Mouse (Mus musculus): ENCODE measurements around the gene Nfix. TPM values are rescaled to one million over a fixed set of nuclear protein-coding genes. Genes with fewer than 3 reads are reported as not detected.

Gene Nfix
- polyA plus RNA-seq, 1 experiment from 2014 or later, result 2.2 TPM

DNA sequence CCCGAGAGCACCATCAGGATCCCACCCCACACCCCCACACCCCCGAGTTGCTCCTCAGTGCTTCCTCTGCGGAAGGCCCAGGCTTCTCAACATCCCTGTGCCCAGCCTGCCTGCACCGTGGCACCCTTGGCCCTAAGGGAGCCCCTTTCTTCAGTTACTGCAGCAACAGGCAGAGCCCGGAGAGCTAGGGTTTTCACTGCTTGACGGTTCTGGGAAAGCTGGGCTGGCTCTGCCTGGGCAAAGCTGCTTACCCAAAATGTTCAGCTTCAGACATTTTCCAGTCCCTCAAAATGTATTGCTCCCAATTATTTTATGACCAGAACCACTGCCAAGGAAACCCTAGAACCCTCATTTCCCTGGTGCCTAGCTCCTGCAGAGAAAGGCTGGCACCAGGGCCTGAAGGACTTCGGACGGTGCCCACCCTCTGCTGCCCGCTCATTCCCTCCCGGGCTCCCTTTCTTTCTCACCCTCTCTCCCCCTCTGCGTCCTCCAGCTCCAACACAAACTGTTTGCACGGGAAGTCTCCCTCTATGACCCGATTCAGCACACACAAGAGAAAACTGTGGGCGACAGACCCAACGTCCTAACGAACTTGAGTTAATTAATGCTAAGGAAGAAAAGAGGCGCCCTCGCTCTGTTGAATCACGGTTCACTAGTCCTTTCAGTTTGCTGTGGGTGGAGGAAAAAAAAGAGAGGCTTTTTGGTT lies 20.5 kb downstream of the Nfix start:
- H3K27me3 ChIP-seq (ENCODE audit: control insufficient read depth, insufficient read depth, low read length), result peaks cover 100% of the 10 kb centered on the region
- H3K9me3 ChIP-seq (ENCODE audit: control insufficient read depth, low read length), result no peaks in the 10 kb centered on the region
- H3K36me3 ChIP-seq (ENCODE audit: control insufficient read depth, insufficient read depth, low read length), result no peaks in the 10 kb centered on the region
- H3K4me1 ChIP-seq (ENCODE audit: control insufficient read depth, insufficient read depth, low read length), result no peaks in the 10 kb centered on the region; the same call in 1 of the 2 replicates
- no peak overlapping the region for H3K9ac ChIP-seq (ENCODE audit: low read length)
- no peak overlapping the region for H3K4me2 ChIP-seq
- ATAC-seq (ENCODE audit: low FRiP score) (no peak), DNase-seq (ENCODE audit: low spot score, missing footprints) (peak; percentile 92)
- no peak overlapping the region for H3K4me3 ChIP-seq (ENCODE audit: low read depth, low read length)
- no peak overlapping the region for H3K27ac ChIP-seq (ENCODE audit: low read depth, low read length)
- under 1% methylated on average over 19 of the region's 19 CpGs for WGBS

DNA sequence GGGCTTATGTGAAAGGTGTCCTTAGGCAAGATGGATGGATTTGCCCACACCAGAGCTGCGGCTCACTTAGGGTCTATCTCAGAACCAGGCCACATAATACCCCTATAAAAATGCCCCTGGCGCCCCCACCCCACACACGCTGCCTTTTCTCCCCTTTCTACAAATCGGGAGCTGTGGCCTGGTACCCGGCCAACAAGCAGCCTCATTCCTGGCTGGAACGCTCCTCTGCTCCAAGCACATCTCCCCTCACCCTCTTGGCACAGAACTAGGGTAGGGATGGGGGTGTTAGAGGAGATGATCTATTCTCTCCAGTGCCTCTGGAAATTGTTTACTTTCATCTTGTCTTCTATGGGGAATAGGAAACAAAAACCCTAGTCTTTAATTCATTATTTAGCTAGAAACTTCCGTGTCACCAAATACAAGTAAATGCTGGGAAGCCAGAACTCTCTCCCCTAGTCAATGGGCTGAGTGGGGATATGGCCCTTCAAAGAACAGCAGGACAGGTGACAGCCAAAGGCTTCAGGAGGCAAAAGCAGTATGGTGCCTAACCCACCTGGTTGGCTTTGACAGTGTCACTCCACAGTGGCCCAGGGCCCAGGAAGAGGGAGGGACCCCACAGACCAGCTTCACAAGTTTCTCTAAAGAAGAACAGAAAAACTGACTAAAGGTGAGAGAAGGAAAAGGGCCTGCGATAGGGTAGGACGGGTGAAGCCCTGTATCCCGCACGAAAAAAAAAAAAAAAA lies 21.3 kb downstream of the Nfix start:
- H3K9me3 ChIP-seq (ENCODE audit: control insufficient read depth, low read length), result no peaks in the 10 kb centered on the region
- H3K9ac ChIP-seq (ENCODE audit: low read length), result no peak overlapping the region
- no peak overlapping the region for H3K4me2 ChIP-seq
- WGBS, result 2% methylated on average over 11 of the region's 11 CpGs
- no peaks in the 10 kb centered on the region for H3K36me3 ChIP-seq (ENCODE audit: control insufficient read depth, insufficient read depth, low read length)
- no peak overlapping the region for H3K27ac ChIP-seq (ENCODE audit: low read depth, low read length)
- H3K4me3 ChIP-seq (ENCODE audit: low read depth, low read length), result no peak overlapping the region
- H3K4me1 ChIP-seq (ENCODE audit: control insufficient read depth, insufficient read depth, low read length), result no peaks in the 10 kb centered on the region; the same call in 1 of the 2 replicates
- ATAC-seq (ENCODE audit: low FRiP score) (no peak), DNase-seq (ENCODE audit: low spot score, missing footprints) (peak; percentile 92)
- H3K27me3 ChIP-seq (ENCODE audit: control insufficient read depth, insufficient read depth, low read length), result peaks cover 100% of the 10 kb centered on the region

DNA sequence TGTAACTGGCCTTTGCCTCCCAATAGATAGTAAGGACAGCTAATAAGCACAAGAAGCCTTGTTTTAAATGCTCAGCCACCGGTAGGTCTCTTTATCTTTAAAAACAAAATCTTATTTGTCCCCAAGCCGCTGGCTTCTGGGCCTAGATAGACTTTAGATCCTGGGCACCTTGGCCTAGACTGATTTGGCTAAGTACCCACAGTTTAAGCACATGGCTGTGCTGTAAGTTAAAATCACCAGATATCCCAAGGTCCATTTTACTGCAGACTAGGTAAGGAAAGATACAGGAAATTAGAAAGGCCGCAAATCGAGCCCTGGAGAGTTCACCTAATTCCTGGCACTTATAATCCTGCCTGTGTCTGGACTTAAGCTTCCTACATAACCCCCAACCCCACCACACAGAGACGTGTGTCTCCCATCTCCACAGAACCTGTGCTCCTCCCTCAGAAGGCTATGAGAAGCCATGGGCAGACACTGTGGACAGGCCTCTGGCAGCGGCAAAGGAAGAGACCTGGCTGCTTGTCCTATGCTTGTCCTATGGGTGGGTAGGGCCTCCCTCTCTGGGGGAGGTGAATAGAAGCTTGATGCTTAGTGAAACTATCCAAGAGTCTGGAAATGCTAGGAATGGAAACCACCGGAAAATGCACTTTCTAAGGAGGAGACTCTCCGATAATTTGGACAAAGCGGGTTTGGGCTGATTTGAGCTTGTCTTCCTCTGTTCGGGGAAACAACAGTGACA lies 22.1 kb downstream of the Nfix start:
- H3K4me1 ChIP-seq (ENCODE audit: control insufficient read depth, insufficient read depth, low read length), result no peaks in the 10 kb centered on the region; the same call in 1 of the 2 replicates
- no peaks in the 10 kb centered on the region for H3K36me3 ChIP-seq (ENCODE audit: control insufficient read depth, insufficient read depth, low read length)
- DNase-seq (ENCODE audit: low spot score, missing footprints), result peak; percentile 91
- H3K27me3 ChIP-seq (ENCODE audit: control insufficient read depth, insufficient read depth, low read length), result peaks cover 100% of the 10 kb centered on the region
- no peak overlapping the region for H3K27ac ChIP-seq (ENCODE audit: low read depth, low read length)
- no peak for ATAC-seq (ENCODE audit: low FRiP score)
- WGBS, result 6% methylated on average over 10 of the region's 10 CpGs
- H3K9ac ChIP-seq (ENCODE audit: low read length), result no peak overlapping the region
- no peak overlapping the region for H3K4me3 ChIP-seq (ENCODE audit: low read depth, low read length)
- H3K4me2 ChIP-seq, result no peak overlapping the region
- H3K9me3 ChIP-seq (ENCODE audit: control insufficient read depth, low read length), result no peaks in the 10 kb centered on the region

DNA sequence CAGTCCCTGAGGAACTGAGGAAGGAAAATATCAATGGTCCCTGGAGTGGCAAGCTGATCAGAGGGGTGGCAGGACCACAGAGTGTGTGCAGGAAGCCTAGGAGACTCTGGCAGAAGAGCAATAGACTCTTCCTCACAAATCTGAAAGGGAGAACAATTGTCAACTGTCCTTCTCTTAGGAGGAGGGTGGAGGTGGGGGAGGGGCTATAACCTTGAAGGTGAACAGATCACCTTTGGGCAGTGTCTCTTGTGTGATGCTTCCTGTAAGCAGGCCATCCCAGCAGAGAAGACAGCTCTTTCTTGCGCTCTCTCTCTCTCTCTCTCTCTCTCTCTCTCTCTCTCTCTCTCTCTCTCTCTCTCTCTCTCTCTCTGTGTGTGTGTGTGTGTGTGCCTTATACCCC lies 23.6 kb downstream of the Nfix start:
- H3K27ac ChIP-seq (ENCODE audit: low read depth, low read length), result no peak overlapping the region
- no peak overlapping the region for H3K4me3 ChIP-seq (ENCODE audit: low read depth, low read length)
- DNase-seq (ENCODE audit: low spot score, missing footprints), result no peak
- H3K27me3 ChIP-seq (ENCODE audit: control insufficient read depth, insufficient read depth, low read length), result peaks cover 100% of the 10 kb centered on the region
- no peaks in the 10 kb centered on the region for H3K36me3 ChIP-seq (ENCODE audit: control insufficient read depth, insufficient read depth, low read length)
- no peaks in the 10 kb centered on the region for H3K9me3 ChIP-seq (ENCODE audit: control insufficient read depth, low read length)
- H3K4me1 ChIP-seq (ENCODE audit: control insufficient read depth, insufficient read depth, low read length), result peaks cover 4% of the 10 kb centered on the region; the same call in 1 of the 2 replicates
- no peak overlapping the region for H3K4me2 ChIP-seq
- 0% methylated on average over 1 of the region's 1 CpGs for WGBS
- no peak overlapping the region for H3K9ac ChIP-seq (ENCODE audit: low read length)
- ATAC-seq (ENCODE audit: low FRiP score), result no peak

DNA sequence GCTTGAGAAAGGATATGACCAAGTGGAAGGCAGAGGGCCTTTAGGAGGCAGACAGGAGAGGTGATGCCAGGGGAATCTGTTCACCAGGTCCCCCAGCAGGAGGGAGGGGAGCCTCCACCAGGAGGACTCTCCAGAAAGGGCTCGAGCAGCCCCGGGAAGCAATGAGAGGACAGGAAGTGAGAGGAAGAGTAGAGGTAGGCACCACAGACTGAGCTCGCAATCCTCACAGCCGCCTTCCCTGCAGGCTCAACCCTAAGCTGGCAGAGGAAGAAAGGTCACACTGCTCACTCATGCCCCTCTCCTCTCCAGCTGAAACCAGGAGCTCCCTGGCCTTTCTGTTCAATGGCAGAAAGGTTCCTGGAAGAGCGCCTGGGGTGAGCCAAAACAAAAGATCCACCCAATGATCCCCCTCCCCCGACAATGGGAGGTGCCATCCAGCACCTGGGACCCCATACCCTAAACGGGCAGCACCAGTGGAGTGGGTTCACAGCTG lies 24.5 kb downstream of the Nfix start:
- peaks cover 100% of the 10 kb centered on the region for H3K27me3 ChIP-seq (ENCODE audit: control insufficient read depth, insufficient read depth, low read length)
- WGBS, result 4% methylated on average over 7 of the region's 7 CpGs
- no peak overlapping the region for H3K9ac ChIP-seq (ENCODE audit: low read length)
- no peak overlapping the region for H3K4me3 ChIP-seq (ENCODE audit: low read depth, low read length)
- ATAC-seq (ENCODE audit: low FRiP score), result no peak
- no peak for DNase-seq (ENCODE audit: low spot score, missing footprints)
- H3K4me2 ChIP-seq, result no peak overlapping the region
- H3K27ac ChIP-seq (ENCODE audit: low read depth, low read length), result no peak overlapping the region
- H3K4me1 ChIP-seq (ENCODE audit: control insufficient read depth, insufficient read depth, low read length), result peaks cover 4% of the 10 kb centered on the region; the same call in 1 of the 2 replicates
- no peaks in the 10 kb centered on the region for H3K36me3 ChIP-seq (ENCODE audit: control insufficient read depth, insufficient read depth, low read length)
- no peaks in the 10 kb centered on the region for H3K9me3 ChIP-seq (ENCODE audit: control insufficient read depth, low read length)

DNA sequence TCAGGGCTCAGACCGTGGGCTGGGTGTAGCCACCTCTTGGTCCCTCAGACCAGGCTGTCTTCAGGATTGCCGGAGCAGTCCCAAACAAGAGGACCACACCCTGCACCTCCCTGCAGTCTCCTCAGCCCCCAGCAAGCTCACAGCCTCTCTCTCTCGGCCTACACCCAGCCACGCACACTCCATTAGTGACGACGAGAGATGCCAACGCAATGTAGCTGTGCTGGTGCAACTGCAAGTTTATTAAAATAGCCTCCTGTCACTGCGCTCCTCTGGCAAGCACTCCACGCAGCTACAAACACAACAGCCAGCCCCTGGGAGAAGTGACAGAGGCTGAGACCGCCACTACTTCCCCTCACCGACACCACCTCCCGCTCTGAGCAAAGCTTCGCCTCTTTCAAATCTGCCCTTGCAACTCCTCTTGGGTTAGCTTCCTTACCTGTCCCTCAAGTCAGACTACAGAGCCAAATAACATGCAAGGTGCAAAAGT lies 25.0 kb downstream of the Nfix start:
- Histone ChIP-seq H3K4me1 (ENCODE audit: control insufficient read depth, insufficient read depth, low read length) (peaks cover 4% of the 10 kb centered on the region; the same call in 1 of the 2 replicates), H3K4me3 (ENCODE audit: low read depth, low read length) (no peak overlapping the region), H3K36me3 (ENCODE audit: control insufficient read depth, insufficient read depth, low read length) (no peaks in the 10 kb centered on the region), H3K27me3 (ENCODE audit: control insufficient read depth, insufficient read depth, low read length) (peaks cover 100% of the 10 kb centered on the region), H3K27ac (ENCODE audit: low read depth, low read length) (no peak overlapping the region), H3K4me2 (no peak overlapping the region), H3K9me3 (ENCODE audit: control insufficient read depth, low read length) (no peaks in the 10 kb centered on the region), H3K9ac (ENCODE audit: low read length) (no peak overlapping the region)
- DNase-seq (ENCODE audit: low spot score, missing footprints), result peak; percentile 94
- 2% methylated on average over 13 of the region's 13 CpGs for WGBS
- no peak for ATAC-seq (ENCODE audit: low FRiP score)

GRCm38 (mm10) chr8:84774473-84774911 lies 25.7 kb downstream of the Nfix start:
- 1% methylated on average over 10 of the region's 10 CpGs for WGBS
- H3K4me2 ChIP-seq, result no peak overlapping the region
- peaks cover 4% of the 10 kb centered on the region; the same call in 1 of the 2 replicates for H3K4me1 ChIP-seq (ENCODE audit: control insufficient read depth, insufficient read depth, low read length)
- DNase-seq (ENCODE audit: low spot score, missing footprints) (peak; percentile 92), ATAC-seq (ENCODE audit: low FRiP score) (no peak)
- no peak overlapping the region for H3K27ac ChIP-seq (ENCODE audit: low read depth, low read length)
- H3K27me3 ChIP-seq (ENCODE audit: control insufficient read depth, insufficient read depth, low read length), result peaks cover 100% of the 10 kb centered on the region
- H3K4me3 ChIP-seq (ENCODE audit: low read depth, low read length), result no peak overlapping the region
- no peaks in the 10 kb centered on the region for H3K9me3 ChIP-seq (ENCODE audit: control insufficient read depth, low read length)
- H3K9ac ChIP-seq (ENCODE audit: low read length), result no peak overlapping the region
- no peaks in the 10 kb centered on the region for H3K36me3 ChIP-seq (ENCODE audit: control insufficient read depth, insufficient read depth, low read length)

DNA sequence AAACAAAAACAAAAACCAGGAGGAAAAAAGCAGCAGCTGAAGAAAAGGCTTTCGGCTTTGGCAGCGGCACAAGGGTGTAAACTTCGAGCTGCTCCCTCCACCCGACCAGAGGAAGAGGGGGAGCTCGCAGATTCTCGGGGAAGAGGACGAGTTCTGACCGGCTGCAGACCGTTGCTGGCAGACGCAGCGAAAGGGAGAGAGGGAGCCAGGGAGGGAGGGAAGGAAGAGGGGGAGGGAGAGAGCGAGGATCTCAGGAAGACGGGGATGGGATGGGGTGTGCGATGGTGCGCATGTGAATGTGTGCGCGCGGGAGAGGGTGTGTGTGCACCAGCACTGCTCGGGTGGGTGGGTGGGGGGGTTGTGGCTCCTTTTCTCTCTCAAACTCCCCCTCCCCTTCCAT lies 26.3 kb downstream of the Nfix start:
- Histone ChIP-seq H3K27me3 (ENCODE audit: control insufficient read depth, insufficient read depth, low read length) (peaks cover 100% of the 10 kb centered on the region), H3K4me2 (no peak overlapping the region; the same call in 1 of the 2 replicates), H3K36me3 (ENCODE audit: control insufficient read depth, insufficient read depth, low read length) (no peaks in the 10 kb centered on the region), H3K4me1 (ENCODE audit: control insufficient read depth, insufficient read depth, low read length) (peaks cover 4% of the 10 kb centered on the region; the same call in 1 of the 2 replicates), H3K9me3 (ENCODE audit: control insufficient read depth, low read length) (no peaks in the 10 kb centered on the region), H3K4me3 (ENCODE audit: low read depth, low read length) (no peak overlapping the region), H3K27ac (ENCODE audit: low read depth, low read length) (no peak overlapping the region), H3K9ac (ENCODE audit: low read length) (no peak overlapping the region)
- no peak for DNase-seq (ENCODE audit: low spot score, missing footprints)
- ATAC-seq (ENCODE audit: low FRiP score), result peak; percentile 50; the same call in 1 of the 2 replicates
- WGBS, result 0% methylated on average over 18 of the region's 19 CpGs

Measured in midbrain, embryonic 11.5 days (tissue).